ENCODE assay signal across 18 mouse cellular contexts in the genomic region with DNA sequence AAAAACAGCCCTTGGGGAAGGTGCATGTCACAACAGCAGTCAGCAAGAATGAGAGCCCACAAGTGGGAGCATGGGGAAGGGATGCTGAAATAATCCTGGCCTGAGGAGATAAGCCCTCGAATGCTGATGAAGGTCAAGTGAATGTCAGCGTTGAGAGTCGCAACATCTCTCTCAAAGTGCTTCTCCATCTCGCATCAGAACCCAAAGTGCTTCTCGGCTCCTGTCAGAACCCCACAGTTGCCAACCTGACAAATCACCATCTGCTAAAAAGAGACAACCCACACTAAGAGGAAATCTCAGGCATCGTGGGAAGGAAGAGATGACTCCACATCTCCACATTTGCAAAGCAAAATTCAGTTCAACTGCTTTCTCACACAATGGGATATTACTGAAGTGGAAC.
DNase-seq lines count a peak whose midpoint lies in the region; ATAC-seq and TF ChIP-seq lines count a peak whose summit lies in the region.
"Had no signal": no experiment of that assay in that cellular context is flagged by ENCODE, and none has a peak within 500 bp of the region (broad histone marks: within the 10 kb centered on the region; RNA-seq: fewer than 3 reads in every experiment).

No protein-coding gene starts in this region.

- no peak overlapping the region for H3K27ac ChIP-seq in layer of hippocampus, adult 2 months
- H3K27ac ChIP-seq in hindbrain, embryonic 16.5 days (ENCODE audit: low read depth, low read length): no peak overlapping the region
- H3K27ac ChIP-seq: embryonic facial prominence, embryonic 15.5 days; forebrain, embryonic 10.5 days; limb, embryonic 12.5 days; liver, embryonic 13.5 days had no signal

- no peak overlapping the region for H3K9ac ChIP-seq in hindbrain, embryonic 16.5 days (ENCODE audit: low read depth, low read length)
- H3K9ac ChIP-seq: embryonic facial prominence, embryonic 15.5 days; limb, embryonic 12.5 days; liver, embryonic 13.5 days had no signal

- H3K4me2 ChIP-seq in hindbrain, embryonic 16.5 days (ENCODE audit: low read length): no peak overlapping the region
- H3K4me2 ChIP-seq: embryonic facial prominence, embryonic 15.5 days; limb, embryonic 12.5 days; liver, embryonic 13.5 days had no signal

- H3K4me1 ChIP-seq in hindbrain, embryonic 16.5 days (ENCODE audit: control insufficient read depth, insufficient read depth, low read depth, low read length): no peaks in the 10 kb centered on the region
- H3K4me1 ChIP-seq: embryonic facial prominence, embryonic 15.5 days; limb, embryonic 12.5 days; liver, embryonic 13.5 days had no signal

- H3K27me3 ChIP-seq in hindbrain, embryonic 16.5 days (replicated peaks; ENCODE audit: control insufficient read depth, insufficient read depth, low read length): no peaks in the 10 kb centered on the region
- H3K27me3 ChIP-seq: embryonic facial prominence, embryonic 15.5 days; limb, embryonic 12.5 days; liver, embryonic 13.5 days had no signal

- 34% methylated on average over 6 of the region's 6 CpGs for WGBS in hindbrain, embryonic 16.5 days

- DNase-seq in layer of hippocampus, adult 2 months (ENCODE audit: low spot score in 2 of 2): peak; percentile 11 to 37
- DNase-seq in layer of hippocampus, adult 9-10 months (ENCODE audit: low spot score): no peak
- peak; percentile 72 to 82 for DNase-seq in frontal cortex, adult 2 months (ENCODE audit: extremely low spot score in 1 of 2, low spot score in 1 of 2)
- DNase-seq in left cerebral cortex, adult 8-10 months (ENCODE audit: low spot score in 2 of 2): peak; percentile 28 to 57
- DNase-seq in right cerebral cortex, postnatal 36 days (ENCODE audit: low spot score in 2 of 2): peak; percentile 49 to 73
- no peak for DNase-seq in ovary, postnatal 10 days (ENCODE audit: low spot score)
- DNase-seq: adrenal gland, postnatal 25 days; cerebellum, adult 8-10 months; heart, postnatal 4 days; kidney, adult 2 months; kidney, postnatal 25 days; liver, embryonic 13.5 days; thymus, postnatal 4 days had no signal

- no peak for TF ChIP-seq CTCF in layer of hippocampus, adult 2 months (conservative IDR thresholded peaks at IDR 0.05)

- no peaks in the 10 kb centered on the region for H3K36me3 ChIP-seq in hindbrain, embryonic 16.5 days (ENCODE audit: control insufficient read depth, insufficient read depth, low read length)
- H3K36me3 ChIP-seq: embryonic facial prominence, embryonic 15.5 days; forebrain, embryonic 10.5 days; limb, embryonic 12.5 days; liver, embryonic 13.5 days had no signal

- H3K9me3 ChIP-seq in hindbrain, embryonic 16.5 days (ENCODE audit: control insufficient read depth, low read length): no peaks in the 10 kb centered on the region
- H3K9me3 ChIP-seq: embryonic facial prominence, embryonic 15.5 days; forebrain, embryonic 10.5 days; limb, embryonic 12.5 days; liver, embryonic 13.5 days had no signal

- no peak overlapping the region for H3K4me3 ChIP-seq in layer of hippocampus, adult 2 months
- no peak overlapping the region for H3K4me3 ChIP-seq in hindbrain, embryonic 16.5 days (ENCODE audit: low read length)
- H3K4me3 ChIP-seq: embryonic facial prominence, embryonic 15.5 days; forebrain, embryonic 10.5 days; limb, embryonic 12.5 days; liver, embryonic 13.5 days had no signal

- no peak for ATAC-seq in hindbrain, embryonic 16.5 days
- ATAC-seq: midbrain, embryonic 16.5 days had no signal

Comparison
In these comparisons a context has a peak if more than half of its experiments do, and no peak if none do; other contexts are left out.
1. DNase-seq: peak in layer of hippocampus, adult 2 months (2 of 2), frontal cortex, adult 2 months (2 of 2), left cerebral cortex, adult 8-10 months (2 of 2) and right cerebral cortex, postnatal 36 days (2 of 2); none in layer of hippocampus, adult 9-10 months (single experiment) and ovary, postnatal 10 days (single experiment).